Mouse (Mus musculus): ENCODE data around the gene Sipa1l1.

Sipa1l1 gene

DNA sequence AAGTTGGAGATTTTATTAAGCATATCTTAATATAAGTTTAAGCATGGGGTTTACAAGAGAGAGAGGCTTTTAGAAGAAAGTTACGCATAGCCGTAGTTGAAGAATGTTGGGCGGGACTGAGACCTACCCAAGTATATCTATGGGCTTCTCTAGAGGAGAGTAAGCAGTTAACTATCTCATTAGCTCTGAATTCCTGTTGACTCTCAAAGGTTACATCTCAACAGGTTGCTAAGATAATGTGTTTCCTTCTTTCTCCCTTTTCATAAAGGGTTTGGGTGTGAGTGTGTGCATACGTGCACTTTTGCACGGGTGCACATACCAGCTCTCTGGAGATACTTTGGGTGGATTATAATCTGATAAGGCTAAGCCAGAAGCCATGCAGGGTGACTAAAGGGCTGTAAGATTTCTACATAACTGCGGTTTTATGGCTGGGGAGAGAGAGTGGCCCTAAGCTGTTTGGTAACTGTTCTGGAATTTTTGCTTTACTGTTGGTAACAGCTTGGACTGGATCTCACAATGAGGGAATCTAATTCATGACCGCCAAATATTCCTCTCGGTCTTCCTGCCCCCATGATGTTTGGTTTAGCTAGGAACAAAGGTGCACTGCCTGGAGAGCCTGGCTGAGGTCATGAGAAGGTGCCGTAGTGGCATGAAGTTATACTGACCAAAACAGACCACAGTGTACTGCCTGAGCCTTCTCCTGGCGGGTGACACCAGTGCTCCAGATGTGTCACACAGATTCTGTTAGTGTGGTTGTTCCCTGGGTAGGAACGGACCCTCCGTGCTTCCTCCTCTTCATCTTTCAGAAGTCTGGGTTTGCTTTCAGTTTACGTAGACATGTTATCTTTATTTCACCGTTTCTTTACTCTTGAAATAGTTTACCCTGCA, 78.5 kb downstream of the Sipa1l1 start:
- DNase-seq (ENCODE audit: low read depth): peak; percentile 10

DNA sequence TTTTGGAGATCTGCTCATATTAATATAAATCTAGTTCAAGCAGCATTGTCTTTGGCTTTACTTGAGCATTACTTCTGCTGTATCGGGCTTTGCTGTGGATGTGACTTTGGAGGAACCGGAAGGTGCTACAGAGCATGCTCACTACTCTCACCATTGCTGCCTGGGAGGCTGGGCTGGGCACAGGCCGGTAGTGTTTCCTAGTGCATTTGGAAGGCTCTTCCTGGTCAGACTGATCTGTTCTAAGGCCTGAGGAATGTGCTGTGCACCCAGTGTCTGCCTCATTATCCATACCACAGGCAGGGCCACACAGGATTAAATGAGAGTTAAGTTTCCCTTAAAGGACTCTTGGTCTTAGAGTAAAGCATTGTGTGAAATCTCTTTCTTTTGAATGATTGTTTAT, 79.4 kb downstream of the Sipa1l1 start:
- no peak for DNase-seq (ENCODE audit: low read depth)

- no peak for DNase-seq (ENCODE audit: low read depth)
These were observed 82.2 kb downstream of the Sipa1l1 start for GRCm38 (mm10) chr12:82251328-82251727.

GRCm38 (mm10) chr12:82254076-82254475, 85.0 kb downstream of the Sipa1l1 start:
- DNase-seq (ENCODE audit: low read depth): peak; percentile 69

- DNase-seq (ENCODE audit: low read depth): no peak
These were observed 86.9 kb downstream of the Sipa1l1 start for GRCm38 (mm10) chr12:82256012-82256411.

DNA sequence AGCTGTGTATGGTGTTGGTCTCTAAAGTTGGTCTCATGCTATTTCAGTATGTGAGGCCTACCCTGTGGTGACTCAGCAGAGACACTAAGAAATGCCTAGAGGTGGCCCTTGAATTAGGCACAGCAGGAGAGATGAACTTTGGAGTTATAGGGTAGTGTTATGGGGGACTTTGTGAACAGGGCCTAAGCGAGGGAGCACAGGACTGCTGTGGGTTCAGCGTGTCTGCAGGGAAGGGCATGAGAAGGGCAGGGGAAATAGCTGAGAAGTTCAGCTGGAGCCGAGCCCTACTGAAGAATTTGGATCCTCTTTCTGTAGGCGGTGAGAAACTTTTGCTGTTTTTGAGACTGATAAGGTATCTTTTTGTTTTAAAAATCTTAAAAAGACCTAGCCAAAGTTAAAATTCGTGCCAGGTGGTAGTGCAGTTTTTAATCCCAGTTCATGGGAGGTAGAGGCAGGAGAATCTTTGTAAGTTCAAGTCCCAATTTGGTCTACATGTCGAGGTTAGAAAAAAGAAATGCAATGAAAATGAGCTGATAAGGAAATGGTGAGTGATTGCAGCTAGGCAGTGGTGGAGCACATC, 87.9 kb downstream of the Sipa1l1 start:
- DNase-seq (ENCODE audit: low read depth): no peak

GRCm38 (mm10) chr12:82257994-82258785, 89.1 kb downstream of the Sipa1l1 start:
- peak; percentile 68 for DNase-seq (ENCODE audit: low read depth)

DNA sequence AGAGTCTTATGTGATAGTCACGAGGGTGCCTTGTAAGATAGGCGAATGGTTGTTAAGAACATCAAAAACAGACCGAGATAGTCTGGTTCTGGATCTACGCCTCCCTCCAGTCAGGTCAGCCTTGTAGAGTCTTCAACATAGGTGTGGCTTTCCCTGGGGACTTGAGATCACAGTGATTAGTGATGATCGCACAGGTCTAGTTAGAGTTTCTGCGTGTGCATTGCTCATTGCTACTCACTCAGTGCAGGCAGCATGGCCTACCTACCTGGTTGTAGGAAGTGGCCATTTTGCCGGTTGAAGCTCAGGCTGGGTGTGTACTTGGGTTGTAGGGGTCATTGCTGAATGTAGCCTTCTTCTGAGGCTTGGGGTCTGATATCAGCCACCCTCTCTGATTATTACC, 94.3 kb downstream of the Sipa1l1 start:
- no peak for DNase-seq (ENCODE audit: low read depth)

DNA sequence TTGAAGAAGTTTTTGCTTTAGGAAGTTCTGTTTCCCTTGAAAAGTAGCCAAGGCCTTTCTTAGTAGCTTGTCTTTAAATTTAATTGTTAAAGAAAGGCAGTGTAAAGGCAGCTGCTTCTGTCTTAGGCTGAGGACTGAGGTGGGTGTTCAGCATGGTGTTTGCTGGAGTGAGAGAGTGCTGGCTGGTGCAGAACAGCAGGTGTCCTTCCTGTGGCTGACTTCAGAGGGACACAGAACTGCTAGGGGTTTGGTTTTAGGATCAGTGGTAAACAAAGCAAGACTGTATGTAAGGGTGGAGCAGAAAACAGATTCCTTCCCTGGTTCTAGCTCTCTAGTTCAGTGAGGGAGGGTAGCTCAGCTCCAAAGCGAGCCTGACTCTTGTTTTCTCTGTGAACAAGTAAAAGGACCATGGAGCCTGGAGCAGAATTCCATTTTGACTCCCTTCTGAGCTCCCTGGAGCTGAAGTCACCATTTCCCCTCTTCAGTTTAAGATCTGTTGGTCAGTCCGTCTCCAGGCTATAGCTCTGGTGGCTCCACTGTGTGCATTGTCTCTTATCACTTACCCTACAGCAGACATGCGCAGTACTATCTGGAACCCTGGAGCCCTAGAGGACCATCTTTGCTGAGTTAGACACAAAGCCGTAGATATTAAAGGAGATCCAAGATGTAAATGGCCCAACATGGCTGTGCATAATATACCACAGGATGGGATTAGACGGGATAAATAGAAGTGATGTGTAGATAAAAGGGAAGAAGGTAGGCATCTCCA, 95.1 kb downstream of the Sipa1l1 start:
- DNase-seq (ENCODE audit: low read depth): no peak

DNA sequence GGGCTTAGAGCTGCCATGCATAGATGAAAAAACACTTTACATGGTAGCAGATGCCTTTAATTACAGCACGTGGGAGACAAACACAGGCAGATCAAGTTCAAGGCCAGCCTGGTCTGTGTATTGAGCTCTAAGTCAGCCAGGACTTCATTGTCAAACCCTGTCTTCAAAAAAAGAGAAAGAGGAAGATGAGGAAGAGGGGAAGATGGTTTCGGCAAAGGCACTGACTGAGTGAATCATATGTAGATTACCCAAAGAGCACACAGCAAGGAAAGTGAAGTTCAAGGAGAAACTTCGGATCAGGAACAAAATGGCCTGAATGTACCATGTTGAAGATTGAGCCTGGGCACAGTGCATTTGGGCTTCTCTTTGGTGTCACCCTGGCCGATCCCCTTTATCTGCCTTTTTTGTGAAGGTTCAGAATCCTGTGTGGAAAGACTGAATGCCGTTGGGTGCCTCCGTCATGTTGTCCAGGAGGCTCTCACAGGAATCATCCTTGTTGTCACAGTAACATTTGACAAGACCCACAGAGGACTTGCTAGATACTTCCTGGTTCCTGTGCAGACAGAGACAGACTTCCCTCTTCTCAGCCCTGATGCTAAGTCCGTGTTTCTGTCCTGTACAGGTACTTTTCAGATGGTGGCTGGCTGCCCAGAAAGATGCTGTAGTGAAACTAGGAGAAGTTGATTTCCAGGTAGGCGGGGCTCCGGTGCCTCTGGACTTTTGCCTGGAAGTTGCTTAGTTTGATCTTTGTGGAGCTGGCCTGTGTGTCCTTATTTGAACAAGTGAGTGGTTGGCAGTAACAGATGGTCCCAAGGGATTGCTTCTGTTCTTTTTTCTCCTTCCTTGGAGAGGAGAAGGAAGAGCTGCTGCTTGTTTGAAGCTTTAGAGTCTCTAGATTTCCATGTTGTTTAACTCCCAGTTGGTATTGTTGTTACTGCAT, 96.5 kb downstream of the Sipa1l1 start:
- DNase-seq (ENCODE audit: low read depth): peak; percentile 58

DNA sequence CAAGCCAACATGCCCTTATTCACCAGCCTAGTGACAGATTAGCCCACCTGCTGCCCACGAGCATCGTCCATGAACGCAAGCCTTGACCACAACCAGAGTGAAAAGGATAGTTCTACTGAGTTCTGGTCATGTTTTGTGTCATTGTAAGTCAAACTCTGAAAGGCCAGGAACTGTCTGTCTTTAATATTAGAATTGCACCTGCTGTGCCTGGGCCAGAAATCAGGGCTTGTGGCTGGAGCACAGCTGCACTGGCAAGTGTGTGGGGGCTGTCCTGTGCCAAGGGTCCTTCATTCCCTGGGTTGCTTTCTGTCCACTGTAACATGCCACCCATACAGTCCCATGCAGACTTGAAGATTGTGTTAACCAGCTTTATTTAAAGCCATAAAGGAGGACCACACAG, 102.3 kb downstream of the Sipa1l1 start:
- DNase-seq (ENCODE audit: low read depth): no peak

DNA sequence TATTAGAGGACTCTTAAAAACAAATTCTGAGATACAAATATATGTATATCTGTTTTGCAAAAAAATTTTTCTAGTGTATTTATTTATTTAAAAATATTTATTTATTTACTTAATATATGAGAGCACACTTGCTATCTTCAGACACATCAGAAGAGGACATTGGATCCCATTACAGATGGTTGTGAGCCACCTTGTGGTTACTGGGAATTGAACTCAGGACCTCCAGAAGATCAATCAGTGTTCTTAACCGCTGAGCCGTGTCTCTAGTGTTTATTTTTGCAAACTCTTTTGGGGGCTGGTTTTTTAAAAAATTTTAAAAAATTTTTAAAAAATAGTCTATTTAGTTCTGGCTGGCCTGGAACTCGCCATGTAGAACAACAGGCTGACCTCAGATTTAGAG, 104.4 kb downstream of the Sipa1l1 start:
- DNase-seq (ENCODE audit: low read depth): no peak

DNA sequence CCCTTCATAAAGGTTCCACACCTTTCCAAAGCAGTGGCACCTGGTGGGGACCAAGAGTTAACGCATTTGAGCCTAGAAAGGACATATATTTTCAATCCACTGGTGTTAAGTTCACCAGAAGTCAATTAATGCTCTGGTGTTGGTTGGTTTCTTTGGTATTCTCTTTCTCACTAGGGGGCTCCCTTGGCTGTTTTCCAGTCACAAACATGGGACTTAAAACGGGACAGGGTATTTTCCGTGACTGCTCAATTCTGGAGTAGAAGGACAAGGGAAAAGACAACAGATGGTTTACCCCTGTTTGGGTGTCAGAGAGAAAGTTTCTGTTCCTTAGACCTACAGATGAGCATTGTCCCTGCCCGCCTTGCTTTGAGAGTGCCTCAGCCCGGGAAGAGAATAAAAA, 105.5 kb downstream of the Sipa1l1 start:
- no peak for DNase-seq (ENCODE audit: low read depth)

DNA sequence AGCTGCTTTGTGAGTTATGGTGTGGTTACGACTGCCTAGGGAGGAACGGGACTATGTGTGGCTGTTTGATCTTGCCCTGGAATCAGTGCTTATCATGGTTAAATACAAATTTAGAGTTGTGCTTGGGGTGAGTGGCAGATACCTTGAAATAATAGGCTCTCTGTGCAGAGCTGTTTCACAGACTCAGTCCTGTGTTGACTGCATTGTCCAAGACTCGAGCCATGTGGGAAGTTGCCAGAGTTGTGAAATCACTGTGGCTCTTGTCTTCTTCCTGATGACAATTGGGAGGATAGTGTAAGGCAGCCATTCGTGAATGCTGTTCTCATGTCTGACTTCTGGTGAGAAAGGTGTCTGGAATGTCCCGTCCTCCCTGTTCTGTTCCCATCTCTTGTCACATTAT, 106.6 kb downstream of the Sipa1l1 start:
- DNase-seq (ENCODE audit: low read depth): peak; percentile 38

GRCm38 (mm10) chr12:82276591-82276990, 107.5 kb downstream of the Sipa1l1 start:
- no peak for DNase-seq (ENCODE audit: low read depth)

DNA sequence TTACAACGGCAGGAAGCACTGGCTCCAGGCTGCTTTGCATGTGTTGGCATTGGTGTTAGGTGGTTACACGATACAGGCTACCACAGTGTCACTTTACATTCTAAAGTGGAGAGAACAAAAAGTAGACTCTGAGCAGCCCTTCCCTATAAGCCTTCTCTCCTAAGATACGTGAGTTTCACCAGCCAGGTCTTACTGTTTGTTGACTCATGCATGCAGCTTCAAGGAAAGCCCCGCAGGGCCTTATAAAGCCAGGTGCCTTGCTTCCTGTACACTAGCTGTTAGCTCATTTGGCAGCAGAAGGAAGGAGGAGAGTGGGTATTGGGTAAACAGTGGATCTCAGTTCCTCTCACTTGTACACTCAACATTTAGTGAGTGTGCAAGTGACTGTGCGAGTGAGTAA, 115.5 kb downstream of the Sipa1l1 start:
- DNase-seq (ENCODE audit: low read depth): no peak

GRCm38 (mm10) chr12:82285018-82285417, 115.9 kb downstream of the Sipa1l1 start:
- DNase-seq (ENCODE audit: low read depth): no peak

- no peak for DNase-seq (ENCODE audit: low read depth)
These were observed 116.9 kb downstream of the Sipa1l1 start for GRCm38 (mm10) chr12:82286068-82286467.

GRCm38 (mm10) chr12:82286804-82287203, 117.7 kb downstream of the Sipa1l1 start:
- DNase-seq (ENCODE audit: low read depth): no peak

DNA sequence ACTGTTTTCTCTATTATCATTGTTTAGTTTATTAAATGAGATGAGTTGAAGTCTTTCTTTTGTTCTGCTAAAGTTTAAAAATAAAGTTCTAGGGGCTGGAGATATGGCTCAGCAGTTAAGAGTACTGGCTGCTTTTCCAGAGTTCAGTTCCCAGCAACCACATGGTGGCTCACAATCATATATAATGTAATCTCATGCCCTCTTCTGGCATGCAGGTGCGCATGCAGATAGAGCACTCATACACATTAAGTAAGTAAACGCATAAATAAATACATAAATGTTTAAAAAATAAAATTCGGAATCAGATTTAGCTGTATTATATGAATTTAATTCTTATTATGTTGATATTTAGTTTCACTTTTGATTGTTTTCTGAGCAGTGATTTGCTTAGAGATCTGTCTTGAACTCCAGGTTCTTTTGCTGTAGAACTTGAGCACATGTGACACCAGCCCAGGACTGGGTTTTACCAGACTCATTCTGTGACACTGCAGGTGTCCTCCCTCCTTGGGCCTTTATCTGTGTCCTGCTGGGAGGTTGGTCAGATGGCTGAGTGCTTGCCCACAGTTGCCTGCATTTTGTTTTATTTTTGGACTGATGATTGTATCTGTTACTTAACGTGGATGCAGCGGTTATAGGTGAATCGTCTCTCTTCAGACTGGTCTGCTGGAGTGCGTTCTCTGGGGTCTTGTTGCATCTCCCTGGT, 124.6 kb downstream of the Sipa1l1 start:
- DNase-seq (ENCODE audit: low read depth): no peak

Data from NIH3T3 (cell line).